ENCODE assay signal across 12 mouse cellular contexts in the genomic region with DNA sequence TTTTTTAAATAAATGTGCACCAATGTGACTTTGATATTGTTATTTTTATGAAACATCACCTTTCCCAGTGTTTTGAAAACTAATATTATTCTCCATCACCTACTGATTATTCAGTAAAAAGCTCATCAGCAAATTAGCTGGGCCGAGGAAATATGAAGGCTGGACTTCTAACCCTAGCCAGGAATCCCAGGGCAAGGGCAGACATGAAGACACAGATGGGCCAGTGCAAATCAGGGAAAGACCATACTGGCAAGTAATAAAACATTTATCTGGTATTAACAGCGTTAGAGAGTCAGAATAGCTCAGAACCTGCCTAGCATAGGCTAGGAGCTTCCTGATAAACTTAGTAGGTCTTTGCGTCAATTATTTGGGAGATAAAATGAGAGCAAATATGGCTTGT.
"Had no signal": no experiment of that assay in that cellular context is flagged by ENCODE, and none has a peak within 500 bp of the region (broad histone marks: within the 10 kb centered on the region; RNA-seq: fewer than 3 reads in every experiment).

No protein-coding gene starts in this region.

- DNase-seq: left cerebral cortex, postnatal 4 days; liver; liver, embryonic 13.5 days; liver, postnatal 0 days; lung, adult 18-20 months; lung, adult 2 months; lung, embryonic 14.5 days; lung, postnatal 10 days; lung, postnatal 14 days; lung, postnatal 36 days; lung, postnatal 4 days; midbrain, embryonic 14.5 days had no signal
